ENCODE assay signal across 12 mouse cellular contexts in the genomic region with DNA sequence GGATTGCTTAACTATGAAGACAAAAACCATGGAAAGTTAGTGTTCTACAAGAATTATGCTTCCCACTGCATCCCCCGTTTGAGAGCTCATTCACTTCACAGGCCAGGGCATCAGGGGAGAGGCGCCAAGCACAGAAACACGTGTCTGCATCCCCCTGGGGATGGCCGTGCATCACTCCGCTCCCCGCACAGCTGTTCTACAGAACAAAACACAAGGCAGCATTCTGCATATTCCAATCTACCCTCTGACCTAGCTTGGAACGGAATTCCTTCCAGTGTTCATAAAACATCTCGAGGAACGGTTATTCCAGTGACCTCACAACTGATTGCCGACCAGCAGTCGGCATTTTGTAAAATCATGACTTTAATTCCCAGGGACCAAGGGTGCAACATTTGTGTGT.
A peak's percentile ranks its signal among the peaks of the same experiment; 100 is the strongest.
DNase-seq lines count a peak whose midpoint lies in the region; ATAC-seq lines count a peak whose summit lies in the region.
"Had no signal": no experiment of that assay in that cellular context is flagged by ENCODE, and none has a peak within 500 bp of the region (broad histone marks: within the 10 kb centered on the region; RNA-seq: fewer than 3 reads in every experiment).

No protein-coding gene starts in this region.

- WGBS in liver, embryonic 12.5 days (ENCODE audit: insufficient replicate concordance), result 81% methylated on average over 11 of the region's 11 CpGs

- no peaks in the 10 kb centered on the region for H3K36me3 ChIP-seq in liver, embryonic 12.5 days
- H3K36me3 ChIP-seq: midbrain, embryonic 12.5 days had no signal

- no peak for ATAC-seq in liver, embryonic 12.5 days

- H3K27ac ChIP-seq in liver, embryonic 12.5 days, result peak overlapping the region; percentile 84; the same call in 1 of the 2 replicates
- H3K27ac ChIP-seq: midbrain, embryonic 12.5 days had no signal

- peaks cover 27% of the 10 kb centered on the region for H3K27me3 ChIP-seq in liver, embryonic 12.5 days (replicated peaks)
- H3K27me3 ChIP-seq: CH12.LX had no signal

- H3K9ac ChIP-seq in liver, embryonic 12.5 days, result no peak overlapping the region
- H3K9ac ChIP-seq: midbrain, embryonic 12.5 days had no signal

- peak overlapping the region; percentile 62 for H3K4me2 ChIP-seq in liver, embryonic 12.5 days
- H3K4me2 ChIP-seq: midbrain, embryonic 12.5 days had no signal

- DNase-seq in liver, result no peak
- DNase-seq in gastrocnemius, postnatal 25 days, result peak; percentile 60
- peak; percentile 81 for DNase-seq in kidney, postnatal 10 days
- DNase-seq in ovary, postnatal 36 days (ENCODE audit: low spot score), result peak; percentile 25
- DNase-seq in thymus, adult 18-20 months, result no peak
- no peak for DNase-seq in cerebellum, adult 11 months
- no peak for DNase-seq in layer of hippocampus, postnatal 25 days (ENCODE audit: extremely low spot score in 1 of 2, low spot score in 1 of 2)
- DNase-seq: adrenal gland, adult 2 months; right cerebral cortex, postnatal 4 days had no signal

- H3K4me1 ChIP-seq in liver, embryonic 12.5 days, result peaks cover 46% of the 10 kb centered on the region

- no peak overlapping the region for H3K4me3 ChIP-seq in liver, embryonic 12.5 days
- H3K4me3 ChIP-seq: midbrain, embryonic 12.5 days had no signal

- no peaks in the 10 kb centered on the region for H3K9me3 ChIP-seq in liver, embryonic 12.5 days (replicated peaks)
- H3K9me3 ChIP-seq: midbrain, embryonic 12.5 days had no signal

Comparison
In these comparisons a context has a peak if more than half of its experiments do, and no peak if none do; other contexts are left out.
1. DNase-seq: peak in gastrocnemius, postnatal 25 days (single experiment), kidney, postnatal 10 days (single experiment) and ovary, postnatal 36 days (single experiment); none in liver (single experiment), thymus, adult 18-20 months (0 of 2), cerebellum, adult 11 months (single experiment) and layer of hippocampus, postnatal 25 days (0 of 2).